Mouse (Mus musculus): ENCODE results near the gene Bicdl1. TPM values are rescaled to one million over a fixed set of nuclear protein-coding genes. Genes with fewer than 3 reads are reported as not detected.

Bicdl1 gene
- polyA plus RNA-seq, 1 experiment, result 127 TPM

DNA sequence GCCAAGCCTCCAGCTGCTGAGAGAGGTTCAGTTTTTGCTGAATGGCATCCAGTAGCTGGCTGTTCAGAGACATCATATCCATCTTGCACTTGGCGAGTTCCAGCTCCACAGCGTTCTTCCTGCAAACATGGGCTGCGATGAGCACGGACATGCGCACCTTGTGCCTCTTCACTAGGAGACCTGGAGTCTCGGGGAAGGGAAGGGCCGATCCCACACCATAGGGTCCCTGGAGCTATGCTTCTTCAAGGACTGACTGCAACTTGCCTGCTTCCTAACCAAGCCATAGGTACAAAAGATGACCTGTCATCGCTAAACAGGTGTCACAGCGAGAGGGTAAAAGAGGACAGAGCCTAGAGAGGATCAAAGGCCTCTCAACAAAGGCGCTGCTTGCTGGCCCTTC, 79.6 kb downstream of the Bicdl1 start:
- no peak overlapping the region for H3K4me3 ChIP-seq (replicated peaks; ENCODE audit: insufficient read depth, low read depth, low read length)
- TF ChIP-seq POLR2A (IDR thresholded peaks at IDR 0.05; ENCODE audit: borderline replicate concordance, insufficient read depth, low read length) (no peak), CTCF (IDR thresholded peaks at IDR 0.05; ENCODE audit: borderline replicate concordance, insufficient read depth, low read depth, low read length) (no peak)
- no peaks in the 10 kb centered on the region for H3K27me3 ChIP-seq (ENCODE audit: control insufficient read depth, insufficient read depth, low read length)
- peak overlapping the region; percentile 50; the same call in 1 of the 2 replicates for H3K27ac ChIP-seq (ENCODE audit: insufficient read depth, low read length)
- H3K4me1 ChIP-seq (ENCODE audit: control insufficient read depth, insufficient read depth, low read length), result peaks cover 15% of the 10 kb centered on the region
- no peak for DNase-seq
- 88% methylated on average over 10 of the region's 10 CpGs for WGBS

- peak in 1 of 2 experiments; percentile 29 for DNase-seq
- TF ChIP-seq POLR2A (IDR thresholded peaks at IDR 0.05; ENCODE audit: borderline replicate concordance, insufficient read depth, low read length), result no peak
- no peak for TF ChIP-seq CTCF (IDR thresholded peaks at IDR 0.05; ENCODE audit: borderline replicate concordance, insufficient read depth, low read depth, low read length)
- peaks cover 17% of the 10 kb centered on the region for H3K4me1 ChIP-seq (ENCODE audit: control insufficient read depth, insufficient read depth, low read length)
- H3K4me3 ChIP-seq (replicated peaks; ENCODE audit: insufficient read depth, low read depth, low read length), result no peak overlapping the region
- H3K27ac ChIP-seq (ENCODE audit: insufficient read depth, low read length), result no peak overlapping the region
- 16% methylated on average over 10 of the region's 10 CpGs for WGBS
- no peaks in the 10 kb centered on the region for H3K27me3 ChIP-seq (ENCODE audit: control insufficient read depth, insufficient read depth, low read length)
Measured at GRCm38 (mm10) chr5:115650885-115651284, 80.5 kb downstream of the Bicdl1 start.

GRCm38 (mm10) chr5:115649699-115650098, 81.7 kb downstream of the Bicdl1 start:
- H3K27me3 ChIP-seq (ENCODE audit: control insufficient read depth, insufficient read depth, low read length), result no peaks in the 10 kb centered on the region
- 87% methylated on average over 8 of the region's 8 CpGs for WGBS
- no peak overlapping the region for H3K27ac ChIP-seq (ENCODE audit: insufficient read depth, low read length)
- H3K4me1 ChIP-seq (ENCODE audit: control insufficient read depth, insufficient read depth, low read length), result peaks cover 19% of the 10 kb centered on the region
- no peak overlapping the region for H3K4me3 ChIP-seq (replicated peaks; ENCODE audit: insufficient read depth, low read depth, low read length)
- TF ChIP-seq CTCF (IDR thresholded peaks at IDR 0.05; ENCODE audit: borderline replicate concordance, insufficient read depth, low read depth, low read length), result no peak
- no peak for DNase-seq

- H3K4me1 ChIP-seq (ENCODE audit: control insufficient read depth, insufficient read depth, low read length), result peaks cover 19% of the 10 kb centered on the region
- H3K4me3 ChIP-seq (replicated peaks; ENCODE audit: insufficient read depth, low read depth, low read length), result no peak overlapping the region
- 53% methylated on average over 3 of the region's 3 CpGs for WGBS
- no peak for DNase-seq
- H3K27me3 ChIP-seq (ENCODE audit: control insufficient read depth, insufficient read depth, low read length), result no peaks in the 10 kb centered on the region
- no peak for TF ChIP-seq CTCF (IDR thresholded peaks at IDR 0.05; ENCODE audit: borderline replicate concordance, insufficient read depth, low read depth, low read length)
- no peak overlapping the region for H3K27ac ChIP-seq (ENCODE audit: insufficient read depth, low read length)
Measured at GRCm38 (mm10) chr5:115648876-115649275, 82.5 kb downstream of the Bicdl1 start.

DNA sequence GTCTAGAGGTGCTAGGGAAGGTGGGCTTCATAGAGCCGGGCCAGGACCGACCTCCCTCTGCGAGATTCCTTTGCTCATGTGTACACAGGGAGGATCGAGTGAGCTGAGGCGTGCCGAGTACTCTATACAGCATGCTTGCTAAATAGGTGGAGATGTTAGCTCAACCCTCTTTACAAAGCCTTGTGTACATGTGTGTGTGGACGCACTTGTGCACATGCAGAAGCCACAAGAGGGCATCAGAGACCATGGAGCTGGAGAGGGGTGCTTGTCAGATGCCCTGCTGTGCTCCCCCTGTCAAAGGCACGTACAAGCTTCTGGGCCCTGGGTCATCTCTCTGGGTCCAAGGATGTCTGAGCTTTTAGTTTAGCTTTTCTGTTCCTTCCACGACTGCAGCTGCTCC, 87.2 kb downstream of the Bicdl1 start:
- H3K27ac ChIP-seq (ENCODE audit: insufficient read depth, low read length), result no peak overlapping the region
- H3K27me3 ChIP-seq (ENCODE audit: control insufficient read depth, insufficient read depth, low read length), result no peaks in the 10 kb centered on the region
- no peak for DNase-seq
- WGBS, result 69% methylated on average over 9 of the region's 9 CpGs
- peaks cover 7% of the 10 kb centered on the region; the same call in 1 of the 2 replicates for H3K4me1 ChIP-seq (ENCODE audit: control insufficient read depth, insufficient read depth, low read length)
- no peak overlapping the region for H3K4me3 ChIP-seq (replicated peaks; ENCODE audit: insufficient read depth, low read depth, low read length)
- TF ChIP-seq POLR2A (IDR thresholded peaks at IDR 0.05; ENCODE audit: borderline replicate concordance, insufficient read depth, low read length), result no peak
- TF ChIP-seq CTCF (IDR thresholded peaks at IDR 0.05; ENCODE audit: borderline replicate concordance, insufficient read depth, low read depth, low read length), result peak; percentile 53; the same call in 1 of the 2 replicates

GRCm38 (mm10) chr5:115635536-115635935, 95.9 kb downstream of the Bicdl1 start:
- Histone ChIP-seq H3K4me1 (ENCODE audit: control insufficient read depth, insufficient read depth, low read length) (peaks cover 15% of the 10 kb centered on the region), H3K27ac (ENCODE audit: insufficient read depth, low read length) (no peak overlapping the region), H3K4me3 (replicated peaks; ENCODE audit: insufficient read depth, low read depth, low read length) (no peak overlapping the region), H3K27me3 (ENCODE audit: control insufficient read depth, insufficient read depth, low read length) (no peaks in the 10 kb centered on the region)
- DNase-seq, result no peak
- TF ChIP-seq POLR2A (IDR thresholded peaks at IDR 0.05; ENCODE audit: borderline replicate concordance, insufficient read depth, low read length) (no peak), CTCF (IDR thresholded peaks at IDR 0.05; ENCODE audit: borderline replicate concordance, insufficient read depth, low read depth, low read length) (no peak)
- WGBS, result 59% methylated on average over 6 of the region's 6 CpGs

DNA sequence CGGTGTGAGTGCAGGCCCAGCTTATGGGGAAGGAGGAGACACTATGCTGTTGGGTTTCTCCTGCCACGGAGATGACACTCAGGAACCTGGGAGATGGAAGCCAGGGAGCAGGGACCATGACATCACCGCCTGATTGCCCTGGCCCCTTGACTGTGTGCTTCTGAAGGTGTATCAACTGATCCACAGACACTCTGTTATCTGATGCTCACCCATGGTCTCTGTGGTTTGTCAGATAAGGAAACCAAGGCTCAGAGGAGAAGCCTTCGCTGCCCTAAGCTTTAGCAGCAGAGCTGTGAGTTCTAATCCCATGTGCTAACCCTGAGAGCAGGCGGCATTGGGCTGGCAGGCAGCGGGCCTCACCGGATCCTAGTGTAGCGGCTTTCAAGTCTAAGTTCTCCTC, 97.4 kb downstream of the Bicdl1 start:
- H3K4me1 ChIP-seq (ENCODE audit: control insufficient read depth, insufficient read depth, low read length), result peaks cover 15% of the 10 kb centered on the region

DNA sequence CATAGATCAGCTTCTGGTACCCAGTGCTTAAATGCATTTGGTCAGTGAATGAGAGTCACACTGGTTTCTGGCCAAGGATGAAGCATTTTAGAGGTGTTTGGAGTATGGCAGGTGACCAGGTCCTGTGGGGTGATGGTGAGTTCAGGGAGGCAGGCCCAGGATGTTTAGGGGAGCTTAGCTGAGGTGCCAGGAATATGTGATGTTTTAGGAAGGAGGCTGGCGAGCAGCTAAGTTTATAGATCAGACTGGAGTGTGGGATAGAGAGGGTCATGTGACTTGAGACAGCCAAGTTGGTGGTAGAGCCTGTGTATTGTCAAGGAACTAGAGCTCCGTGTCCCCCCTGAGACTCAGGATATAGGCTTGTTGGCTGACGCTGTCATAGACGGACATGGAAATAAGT, 98.4 kb downstream of the Bicdl1 start:
- DNase-seq, result no peak
- TF ChIP-seq CTCF (IDR thresholded peaks at IDR 0.05; ENCODE audit: borderline replicate concordance, insufficient read depth, low read depth, low read length) (no peak), POLR2A (IDR thresholded peaks at IDR 0.05; ENCODE audit: borderline replicate concordance, insufficient read depth, low read length) (no peak)
- H3K4me1 ChIP-seq (ENCODE audit: control insufficient read depth, insufficient read depth, low read length), result peaks cover 15% of the 10 kb centered on the region
- peak overlapping the region; percentile 92 for H3K4me3 ChIP-seq (replicated peaks; ENCODE audit: insufficient read depth, low read depth, low read length)
- no peak overlapping the region for H3K27ac ChIP-seq (ENCODE audit: insufficient read depth, low read length)
- 24% methylated on average over 4 of the region's 4 CpGs for WGBS
- H3K27me3 ChIP-seq (ENCODE audit: control insufficient read depth, insufficient read depth, low read length), result no peaks in the 10 kb centered on the region

More for the DNA sequence above, 97.4 kb downstream of the Bicdl1 start:
- Histone ChIP-seq H3K4me3 (replicated peaks; ENCODE audit: insufficient read depth, low read depth, low read length) (no peak overlapping the region), H3K27me3 (ENCODE audit: control insufficient read depth, insufficient read depth, low read length) (no peaks in the 10 kb centered on the region), H3K27ac (ENCODE audit: insufficient read depth, low read length) (no peak overlapping the region)
- no peak for TF ChIP-seq CTCF (IDR thresholded peaks at IDR 0.05; ENCODE audit: borderline replicate concordance, insufficient read depth, low read depth, low read length)
- TF ChIP-seq POLR2A (IDR thresholded peaks at IDR 0.05; ENCODE audit: borderline replicate concordance, insufficient read depth, low read length), result no peak
- 79% methylated on average over 8 of the region's 8 CpGs for WGBS
- no peak for DNase-seq
